7 mouse cellular contexts compared by ENCODE assay signal in the genomic region with DNA sequence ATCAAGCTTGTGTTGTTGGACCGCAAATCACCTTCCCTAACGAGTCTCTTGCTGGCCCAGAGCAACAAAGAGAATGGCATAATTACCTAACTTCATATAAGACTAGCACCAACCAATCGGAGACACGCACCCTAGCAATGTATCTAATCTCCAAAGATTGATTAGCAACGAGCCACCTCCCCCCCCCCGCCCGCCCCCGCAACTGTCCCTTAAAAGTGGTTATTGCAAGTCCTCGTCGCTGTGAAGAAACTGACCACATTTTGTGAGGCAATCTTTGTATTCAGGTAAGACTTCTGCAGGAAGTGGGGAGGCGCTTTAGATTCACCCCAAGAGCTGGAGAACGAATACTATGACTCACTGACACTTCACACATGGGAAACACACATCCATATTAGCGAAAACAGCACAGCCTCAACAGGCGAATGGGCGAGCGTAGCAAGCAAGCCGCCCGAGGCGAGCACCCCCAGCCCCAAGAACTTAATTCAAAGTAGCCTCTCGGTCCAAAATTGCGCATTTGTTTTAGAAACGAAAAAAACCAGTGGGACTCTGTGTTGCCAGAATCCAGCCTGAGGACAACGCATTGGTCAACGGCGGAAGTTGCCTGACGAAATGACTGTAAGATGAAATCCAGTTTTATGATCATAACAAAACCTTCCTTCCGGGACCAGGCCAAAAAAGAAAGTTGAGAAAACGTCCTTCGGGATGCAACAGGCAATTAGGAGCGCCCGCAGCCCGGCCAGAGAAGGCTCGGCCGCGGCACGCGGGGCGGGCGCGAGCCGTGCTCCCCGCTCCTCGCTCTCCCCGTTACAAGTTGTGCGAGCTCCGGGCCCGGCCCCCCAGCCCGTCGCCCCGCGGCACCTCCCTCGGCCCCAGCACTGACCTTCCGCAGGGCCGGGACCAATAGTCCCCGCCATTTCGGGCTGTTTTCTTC. TPM values are rescaled to one million over a fixed set of nuclear protein-coding genes. Genes with fewer than 3 reads are reported as not detected.
DNase-seq lines count a peak whose midpoint lies in the region; ATAC-seq lines count a peak whose summit lies in the region.

No protein-coding gene starts in this region.

- H3K27ac ChIP-seq in hindbrain, embryonic 15.5 days (replicated peaks): peak overlapping the region; percentile 97

- WGBS in hindbrain, embryonic 15.5 days: under 1% methylated on average over 46 of the region's 56 CpGs

- H3K4me1 ChIP-seq in hindbrain, embryonic 15.5 days (replicated peaks): peaks cover 22% of the 10 kb centered on the region

- no peaks in the 10 kb centered on the region for H3K27me3 ChIP-seq in hindbrain, embryonic 15.5 days

- no peaks in the 10 kb centered on the region for H3K9me3 ChIP-seq in hindbrain, embryonic 15.5 days

- peak overlapping the region; percentile 98 for H3K4me3 ChIP-seq in hindbrain, embryonic 15.5 days

- H3K9ac ChIP-seq in hindbrain, embryonic 15.5 days: peak overlapping the region; percentile 94

- peak overlapping the region; percentile 69 for H3K4me2 ChIP-seq in hindbrain, embryonic 15.5 days

- intact Hi-C loops in left cerebral cortex, postnatal 25 days (cut with DNase I): loop anchor here (5.0 kb wide), 3 partner anchors 34 to 309 kb away; a partner anchor contains a TSS

- DNase-seq in T-cell, adult 2 months (ENCODE audit: low spot score): peak; percentile 80
- DNase-seq in cerebellum, postnatal 14 days: peak; percentile 37 to 55
- DNase-seq in gastrocnemius, adult 18-20 months (ENCODE audit: low spot score): peak; percentile 41
- DNase-seq in left cerebral cortex, postnatal 25 days (ENCODE audit: low spot score in 2 of 2): peak; percentile 25 to 53
- peak; percentile 32 for DNase-seq in right cerebral cortex, postnatal 25 days

- peak; percentile 33; the same call in 1 of the 2 replicates for ATAC-seq in hindbrain, embryonic 15.5 days (ENCODE audit: low FRiP score, low read depth)
- peak; percentile 52 for ATAC-seq in megakaryocyte progenitor cell, adult 5-6 weeks (replicated peaks; ENCODE audit: poor library complexity)

- no peaks in the 10 kb centered on the region for H3K36me3 ChIP-seq in hindbrain, embryonic 15.5 days

RNA-seq across cellular contexts. Expression of a gene that starts 0.8 kb away (rescaled TPM):
- total RNA-seq in gastrocnemius, adult 18-20 months (2021): 10 to 100 TPM; 49.7 to 55.4 TPM
- polyA plus RNA-seq in hindbrain, embryonic 15.5 days (2015; fragmentation: Nextera tagmentation; extraction: Ambion mirVana): 12.5 and 13.3 TPM in 2 replicates
- total RNA-seq in left cerebral cortex, postnatal 25 days (2021): 10 to 100 TPM; 30.7 to 34.9 TPM
- total RNA-seq in megakaryocyte progenitor cell, adult 5-6 weeks (2015): 47.1 and 53.9 TPM in 2 replicates
- total RNA-seq in megakaryocyte progenitor cell, adult 5-6 weeks (2017): 25.5 and 35.5 TPM in 2 replicates

RNA-seq across cellular contexts. Expression of a gene that starts 43.8 kb away (rescaled TPM):
- 10 to 100 TPM; 37.6 to 42.5 TPM for total RNA-seq in gastrocnemius, adult 18-20 months (2021)
- 12.5 and 13.3 TPM in 2 replicates for polyA plus RNA-seq in hindbrain, embryonic 15.5 days (2015; fragmentation: Nextera tagmentation; extraction: Ambion mirVana)
- 10 to 100 TPM; 19.4 to 19.6 TPM for total RNA-seq in left cerebral cortex, postnatal 25 days (2021)
- 13.6 and 21.3 TPM in 2 replicates for total RNA-seq in megakaryocyte progenitor cell, adult 5-6 weeks (2015)
- 33.9 and 35.8 TPM in 2 replicates for total RNA-seq in megakaryocyte progenitor cell, adult 5-6 weeks (2017)

RNA-seq across cellular contexts. Expression of a gene that starts 43.9 kb away (rescaled TPM):
- 10 to 100 TPM; 20.1 to 23.3 TPM for total RNA-seq in gastrocnemius, adult 18-20 months (2021)
- polyA plus RNA-seq in hindbrain, embryonic 15.5 days (2015; fragmentation: Nextera tagmentation; extraction: Ambion mirVana): 34.5 and 37.0 TPM in 2 replicates
- 10 to 100 TPM; 28.0 to 35.9 TPM for total RNA-seq in left cerebral cortex, postnatal 25 days (2021)
- total RNA-seq in megakaryocyte progenitor cell, adult 5-6 weeks (2015): 21.3 and 31.6 TPM in 2 replicates
- total RNA-seq in megakaryocyte progenitor cell, adult 5-6 weeks (2017): 8.9 and 15.1 TPM in 2 replicates

Comparison
In these comparisons a context has a peak if more than half of its experiments do, and no peak if none do; other contexts are left out.
1. Peak in every context shown above with its lines: DNase-seq, ATAC-seq, H3K4me3 ChIP-seq and H3K27ac ChIP-seq.